Mouse (Mus musculus) cortical plate, adult 2 months (tissue): Measurements from ENCODE around the gene Mvb12b.

Source experiments
- CTCF ChIP-seq: fragments of 200-500 bp; IDR thresholded peaks from 2 replicates; pipeline ENCODE4 v1.5.1; 2011; ENCODE audit warnings: mild to moderate bottlenecking, control low read depth, low read length; ENCODE audit not compliant: insufficient read depth; ENCODE audit errors: extremely low read depth
- POLR2A ChIP-seq: fragments of 200-500 bp; IDR thresholded peaks from 2 replicates; pipeline ENCODE4 v1.6.1; 2011; ENCODE audit warnings: mild to moderate bottlenecking, low read length, control low read depth; ENCODE audit not compliant: insufficient read depth; ENCODE audit errors: extremely low read depth

DNA sequence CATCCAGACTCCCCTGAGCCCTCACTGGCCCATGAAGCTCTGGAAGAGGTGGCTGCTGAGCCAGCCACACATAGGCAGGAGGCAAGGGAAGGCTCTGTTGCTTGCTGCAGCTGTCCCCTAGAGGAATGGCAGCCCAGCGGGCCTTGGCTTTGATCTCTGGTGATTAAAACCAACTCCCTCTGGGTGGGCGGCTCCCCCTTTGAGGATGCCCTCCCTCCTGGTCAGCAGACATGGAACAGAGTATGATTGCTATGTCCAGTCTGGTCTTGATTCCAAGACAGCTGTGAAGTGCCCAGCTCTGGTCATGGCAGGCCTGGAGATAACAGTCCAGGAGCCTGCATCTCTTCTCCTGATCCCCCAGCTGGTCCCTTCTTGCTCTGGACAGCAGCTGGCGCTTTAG lies 179.7 kb downstream of the Mvb12b start:
- TF ChIP-seq CTCF (no peak), POLR2A (no peak)
